In the genomic region with DNA sequence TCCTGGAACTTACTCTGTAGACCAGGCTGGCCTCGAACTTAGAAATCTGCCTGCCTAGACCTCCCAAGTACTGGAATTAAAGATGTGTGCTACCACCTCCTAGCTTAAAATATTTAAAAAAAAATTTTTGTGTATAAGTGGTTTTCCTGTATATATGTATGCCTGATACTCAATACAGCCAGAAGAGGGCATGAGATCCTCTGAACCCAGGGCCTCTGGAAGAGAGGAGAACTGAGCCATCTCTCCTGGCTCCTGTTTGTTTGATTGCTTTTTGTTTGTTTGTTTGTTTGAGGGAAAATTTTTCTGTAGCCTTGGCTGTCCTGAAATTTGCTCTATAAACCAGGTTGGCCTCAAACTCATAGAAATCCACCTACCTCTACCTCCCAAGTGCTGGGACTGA, we compare ENCODE assay signal across 11 mouse cellular contexts.
"Had no signal": no experiment of that assay in that cellular context is flagged by ENCODE, and none has a peak within 500 bp of the region (broad histone marks: within the 10 kb centered on the region; RNA-seq: fewer than 3 reads in every experiment).

No protein-coding gene starts in this region.

- ATAC-seq: liver, embryonic 12.5 days had no signal

- DNase-seq: kidney, adult 2 months; kidney, postnatal 10 days; lung, postnatal 36 days; midbrain, embryonic 14.5 days; retina, postnatal 1 day; right cerebral cortex, postnatal 4 days; spleen, adult 18-20 months had no signal

- H3K4me2 ChIP-seq: liver, embryonic 12.5 days; neural tube, embryonic 13.5 days had no signal

- H3K9ac ChIP-seq: liver, embryonic 12.5 days; neural tube, embryonic 13.5 days had no signal

- H3K4me1 ChIP-seq: liver, embryonic 12.5 days; midbrain, embryonic 10.5 days; neural tube, embryonic 13.5 days had no signal

- H3K27me3 ChIP-seq: liver, embryonic 12.5 days; neural tube, embryonic 13.5 days had no signal

- H3K27ac ChIP-seq: limb, embryonic 10.5 days; liver, embryonic 12.5 days; midbrain, embryonic 10.5 days; neural tube, embryonic 13.5 days had no signal

- H3K9me3 ChIP-seq: limb, embryonic 10.5 days; liver, embryonic 12.5 days; midbrain, embryonic 10.5 days; neural tube, embryonic 13.5 days had no signal

- H3K4me3 ChIP-seq: limb, embryonic 10.5 days; liver, embryonic 12.5 days; midbrain, embryonic 10.5 days; neural tube, embryonic 13.5 days had no signal

- H3K36me3 ChIP-seq: limb, embryonic 10.5 days; liver, embryonic 12.5 days; midbrain, embryonic 10.5 days; neural tube, embryonic 13.5 days had no signal
